Mouse (Mus musculus) C2C12 (cell line): ENCODE measurements at regions not wholly inside any gene's neighbourhood (a gene's known extent, or its start where the extent isn't known, plus 50 kb on each side); places are given as distances from the start of the nearest gene placed in this dataset.

Experiments
- CEBPB ChIP-seq: IDR thresholded peaks from one replicate; pipeline ENCODE4 v1.6.1; 2011; ENCODE audit warnings: low read depth, mild to moderate bottlenecking, control low read depth, moderate library complexity
- CTCF ChIP-seq: IDR thresholded peaks from one replicate; pipeline ENCODE4 v1.5.1; 2011; ENCODE audit not compliant: control insufficient read depth, insufficient read depth, insufficient read length
- MAX ChIP-seq: IDR thresholded peaks from one replicate; pipeline ENCODE4 v1.6.1; 2011; ENCODE audit warnings: mild to moderate bottlenecking, control low read depth
- MYOD1 ChIP-seq: IDR thresholded peaks from one replicate; pipeline ENCODE4 v1.6.1; 2011; ENCODE audit warnings: low read depth; ENCODE audit not compliant: control insufficient read depth, insufficient read length
- MYOG ChIP-seq: IDR thresholded peaks from one replicate; pipeline ENCODE4 v1.6.1; 2011; ENCODE audit not compliant: control insufficient read depth, insufficient read length; ENCODE audit errors: extremely low read depth
- USF1 ChIP-seq: IDR thresholded peaks from one replicate; pipeline ENCODE4 v1.6.1; 2011; ENCODE audit warnings: low read depth, mild to moderate bottlenecking, control low read depth, moderate library complexity

- TF ChIP-seq CTCF: no peak
- TF ChIP-seq MAX: no peak
- no peak for TF ChIP-seq MYOD1
- no peak for TF ChIP-seq CEBPB
- TF ChIP-seq MYOG: no peak
- TF ChIP-seq USF1: no peak
These were observed 231.2 kb upstream of the Zfp637 start for GRCm38 (mm10) chr6:117609476-117610404.
